In genomic region chr9:48645648-48646126, GRCm38 (mm10) we compare ENCODE assay signal across 7 mouse cellular contexts. TPM values are rescaled to one million over a fixed set of nuclear protein-coding genes. Genes with fewer than 3 reads are reported as not detected.
"Had no signal": no experiment of that assay in that cellular context is flagged by ENCODE, and none has a peak within 500 bp of the region (broad histone marks: within the 10 kb centered on the region; RNA-seq: fewer than 3 reads in every experiment).

No protein-coding gene starts in this region.

- H3K36me3 ChIP-seq: intestine, embryonic 15.5 days; kidney, embryonic 15.5 days; limb, embryonic 13.5 days; liver, embryonic 15.5 days; lung, embryonic 15.5 days had no signal

- H3K4me2 ChIP-seq: intestine, embryonic 15.5 days; kidney, embryonic 15.5 days; limb, embryonic 13.5 days; liver, embryonic 11.5 days; liver, embryonic 15.5 days; lung, embryonic 15.5 days had no signal

- H3K9me3 ChIP-seq: intestine, embryonic 15.5 days; liver, embryonic 15.5 days; lung, embryonic 15.5 days had no signal

- H3K9ac ChIP-seq: intestine, embryonic 15.5 days; kidney, embryonic 15.5 days; limb, embryonic 13.5 days; liver, embryonic 15.5 days; lung, embryonic 15.5 days had no signal

- H3K27ac ChIP-seq: intestine, embryonic 15.5 days; kidney, embryonic 15.5 days; limb, embryonic 13.5 days; liver, embryonic 15.5 days; lung, embryonic 15.5 days had no signal

- H3K4me3 ChIP-seq: intestine, embryonic 15.5 days; kidney, embryonic 15.5 days; limb, embryonic 13.5 days; liver, embryonic 15.5 days; lung, embryonic 15.5 days had no signal

RNA-seq across cellular contexts. Expression of gene Nnmt, which starts 40.7 kb away (rescaled TPM):
- total RNA-seq: megakaryocyte-erythroid progenitor cell, adult 5-6 weeks had no signal
